Mouse (Mus musculus): ENCODE measurements around the gene Nphp1. TPM values are rescaled to one million over a fixed set of nuclear protein-coding genes. Genes with fewer than 3 reads are reported as not detected.

Nphp1 gene
- polyA plus RNA-seq, 1 experiment from 2014 or later: 17.0 TPM

GRCm38 (mm10) chr2:127718839-127719468 lies 69.7 kb downstream of the Nphp1 start:
- H3K4me3 ChIP-seq (ENCODE audit: low read depth, low read length): no peak overlapping the region
- H3K27ac ChIP-seq (ENCODE audit: low read length): no peak overlapping the region
- H3K4me1 ChIP-seq (ENCODE audit: control insufficient read depth, insufficient read depth, low read length): no peaks in the 10 kb centered on the region
- no peak for ATAC-seq
- no peaks in the 10 kb centered on the region for H3K36me3 ChIP-seq (ENCODE audit: control insufficient read depth, insufficient read depth, low read length)
- WGBS: 70% methylated on average over 8 of the region's 8 CpGs
- H3K9me3 ChIP-seq (replicated peaks; ENCODE audit: control insufficient read depth, low read length, poor library complexity, severe bottlenecking): no peaks in the 10 kb centered on the region
- H3K9ac ChIP-seq (ENCODE audit: low read depth, low read length): no peak overlapping the region
- H3K27me3 ChIP-seq (ENCODE audit: control insufficient read depth, insufficient read depth, low read depth, low read length): no peaks in the 10 kb centered on the region
- H3K4me2 ChIP-seq (ENCODE audit: low read length): no peak overlapping the region

DNA sequence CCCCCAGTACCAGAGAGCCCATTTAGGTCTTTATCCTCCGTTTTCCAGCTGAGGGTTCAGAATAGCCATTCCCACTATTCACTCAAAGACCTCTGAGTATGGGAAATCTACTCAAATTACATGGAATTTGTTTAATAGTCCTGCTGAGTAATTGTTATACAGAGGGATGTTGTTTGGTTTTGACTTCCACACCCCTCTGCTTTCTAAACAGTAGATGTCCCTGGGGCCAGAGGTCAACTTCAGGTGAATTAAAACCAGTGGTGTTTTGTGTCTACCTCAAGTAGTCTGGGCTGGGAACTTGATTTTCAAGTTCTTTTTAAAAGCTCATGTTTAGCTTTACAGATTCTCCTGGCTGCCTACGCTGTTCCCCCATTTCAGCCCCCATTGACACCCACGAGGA lies 74.0 kb downstream of the Nphp1 start:
- 66% methylated on average over 3 of the region's 3 CpGs for WGBS
- H3K36me3 ChIP-seq (ENCODE audit: control insufficient read depth, insufficient read depth, low read length): no peaks in the 10 kb centered on the region
- no peak for ATAC-seq
- no peaks in the 10 kb centered on the region for H3K27me3 ChIP-seq (ENCODE audit: control insufficient read depth, insufficient read depth, low read depth, low read length)
- no peak overlapping the region for H3K4me3 ChIP-seq (ENCODE audit: low read depth, low read length)
- H3K9ac ChIP-seq (ENCODE audit: low read depth, low read length): no peak overlapping the region
- no peaks in the 10 kb centered on the region for H3K4me1 ChIP-seq (ENCODE audit: control insufficient read depth, insufficient read depth, low read length)
- no peak overlapping the region for H3K27ac ChIP-seq (ENCODE audit: low read length)
- no peak overlapping the region for H3K4me2 ChIP-seq (ENCODE audit: low read length)
- H3K9me3 ChIP-seq (replicated peaks; ENCODE audit: control insufficient read depth, low read length, poor library complexity, severe bottlenecking): no peaks in the 10 kb centered on the region

GRCm38 (mm10) chr2:127708792-127709191 lies 79.9 kb downstream of the Nphp1 start:
- no peak for ATAC-seq
- Histone ChIP-seq H3K4me2 (ENCODE audit: low read length) (no peak overlapping the region), H3K4me1 (ENCODE audit: control insufficient read depth, insufficient read depth, low read length) (no peaks in the 10 kb centered on the region), H3K9me3 (replicated peaks; ENCODE audit: control insufficient read depth, low read length, poor library complexity, severe bottlenecking) (no peaks in the 10 kb centered on the region), H3K27ac (ENCODE audit: low read length) (no peak overlapping the region), H3K4me3 (ENCODE audit: low read depth, low read length) (no peak overlapping the region), H3K27me3 (ENCODE audit: control insufficient read depth, insufficient read depth, low read depth, low read length) (no peaks in the 10 kb centered on the region), H3K9ac (ENCODE audit: low read depth, low read length) (no peak overlapping the region), H3K36me3 (ENCODE audit: control insufficient read depth, insufficient read depth, low read length) (no peaks in the 10 kb centered on the region)
- 81% methylated on average over 3 of the region's 3 CpGs for WGBS

DNA sequence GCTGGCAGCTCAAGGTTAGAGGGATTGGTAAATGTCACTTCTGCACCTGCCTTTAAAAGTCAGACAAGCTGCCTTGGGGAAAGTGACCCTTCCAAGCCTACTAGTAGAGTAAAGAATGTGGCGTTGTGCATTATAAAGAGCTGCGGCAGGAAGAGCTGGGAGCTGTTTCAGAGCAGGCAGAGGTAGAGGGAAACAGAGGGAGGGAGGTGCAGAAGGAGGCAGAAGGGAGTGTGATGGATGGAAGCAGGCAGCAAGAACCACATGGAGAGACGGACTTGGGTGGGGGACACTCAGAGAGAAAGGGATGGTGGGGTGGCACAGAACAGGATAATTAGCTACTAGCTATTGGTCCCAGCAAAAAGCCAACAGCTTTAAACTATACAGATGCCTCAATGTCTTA lies 80.6 kb downstream of the Nphp1 start:
- no peak overlapping the region for H3K27ac ChIP-seq (ENCODE audit: low read length)
- no peak overlapping the region for H3K4me2 ChIP-seq (ENCODE audit: low read length)
- 41% methylated on average over 3 of the region's 3 CpGs for WGBS
- no peaks in the 10 kb centered on the region for H3K4me1 ChIP-seq (ENCODE audit: control insufficient read depth, insufficient read depth, low read length)
- no peaks in the 10 kb centered on the region for H3K27me3 ChIP-seq (ENCODE audit: control insufficient read depth, insufficient read depth, low read depth, low read length)
- H3K36me3 ChIP-seq (ENCODE audit: control insufficient read depth, insufficient read depth, low read length): no peaks in the 10 kb centered on the region
- no peak for ATAC-seq
- H3K4me3 ChIP-seq (ENCODE audit: low read depth, low read length): no peak overlapping the region
- H3K9me3 ChIP-seq (replicated peaks; ENCODE audit: control insufficient read depth, low read length, poor library complexity, severe bottlenecking): no peaks in the 10 kb centered on the region
- no peak overlapping the region for H3K9ac ChIP-seq (ENCODE audit: low read depth, low read length)

- Histone ChIP-seq H3K4me1 (ENCODE audit: control insufficient read depth, insufficient read depth, low read length) (no peaks in the 10 kb centered on the region), H3K4me3 (ENCODE audit: low read depth, low read length) (no peak overlapping the region), H3K27me3 (ENCODE audit: control insufficient read depth, insufficient read depth, low read depth, low read length) (no peaks in the 10 kb centered on the region), H3K27ac (ENCODE audit: low read length) (no peak overlapping the region), H3K36me3 (ENCODE audit: control insufficient read depth, insufficient read depth, low read length) (no peaks in the 10 kb centered on the region), H3K4me2 (ENCODE audit: low read length) (no peak overlapping the region), H3K9ac (ENCODE audit: low read depth, low read length) (no peak overlapping the region), H3K9me3 (replicated peaks; ENCODE audit: control insufficient read depth, low read length, poor library complexity, severe bottlenecking) (no peaks in the 10 kb centered on the region)
- WGBS: 64% methylated on average over 6 of the region's 6 CpGs
- no peak for ATAC-seq
These were observed 83.4 kb downstream of the Nphp1 start for GRCm38 (mm10) chr2:127705267-127705666.

Other genes with a start within 250 kb of the Nphp1 start
- gene Prom2, start 247.4 kb downstream of the Nphp1 start, polyA plus RNA-seq (2015; fragmentation: Nextera tagmentation; extraction: Ambion mirVana): 0.05 and 0.19 TPM in 2 replicates
- 6.4 and 7.0 TPM in 2 replicates for gene Zfp661, start 201.8 kb downstream of the Nphp1 start, polyA plus RNA-seq (2015; fragmentation: Nextera tagmentation; extraction: Ambion mirVana)
- 155 and 157 TPM in 2 replicates for gene Mrps5, start 201.7 kb downstream of the Nphp1 start, polyA plus RNA-seq (2015; fragmentation: Nextera tagmentation; extraction: Ambion mirVana)
- gene Mal, start 132.2 kb downstream of the Nphp1 start, polyA plus RNA-seq (2015; fragmentation: Nextera tagmentation; extraction: Ambion mirVana): 1.3 and 2.0 TPM in 2 replicates
- gene Mall, start 59.0 kb downstream of the Nphp1 start, polyA plus RNA-seq (2015; fragmentation: Nextera tagmentation; extraction: Ambion mirVana): 0.77 and 0.82 TPM in 2 replicates
- gene Mtln, start 3.6 kb upstream of the Nphp1 start, polyA plus RNA-seq (2015; fragmentation: Nextera tagmentation; extraction: Ambion mirVana): 40.6 and 47.4 TPM in 2 replicates
- 4.3 and 6.1 TPM in 2 replicates for gene Bub1, start 43.0 kb upstream of the Nphp1 start, polyA plus RNA-seq (2015; fragmentation: Nextera tagmentation; extraction: Ambion mirVana)
- not detected in 2 replicates for gene Acoxl, start 50.0 kb upstream of the Nphp1 start, polyA plus RNA-seq (2015; fragmentation: Nextera tagmentation; extraction: Ambion mirVana)

Data from midbrain, embryonic 16.5 days (tissue).